Mouse (Mus musculus) E14TG2a.4 (cell line): ENCODE data around the gene Apela.

ENCODE experiments used
- CTCF ChIP-seq: conservative IDR thresholded peaks from 2 replicates; pipeline ENCODE4 v1.5.1; 2014; ENCODE audit warnings: low read length
- NANOG ChIP-seq: IDR thresholded peaks from 2 replicates; pipeline ENCODE4 v1.6.1; 2014; ENCODE audit warnings: borderline replicate concordance, low read length, mixed read lengths

GRCm38 (mm10) chr8:65053968-65054367, 16.8 kb upstream of the Apela start:
- TF ChIP-seq NANOG (no peak), CTCF (no peak)
